Mouse (Mus musculus) gastrocnemius, postnatal 10 days (tissue): ENCODE measurements around the gene Traf4. TPM values are rescaled to one million over a fixed set of nuclear protein-coding genes. Genes with fewer than 3 reads are reported as not detected.

Experiments used
- DNase-seq: peaks from one replicate; pipeline ENCODE4 v3.0.0; 2021; ENCODE audit warnings: mixed read lengths
- total RNA-seq, 2 experiments: library from RNA; stranded (reverse); gene quantifications; 2 replicates each; pipeline ENCODE4 v1.2.3; 2021

Traf4 gene
- total RNA-seq, 2 experiments from 2014 or later, result 15.7 to 22.6 TPM

- DNase-seq, result no peak
Observed at GRCm38 (mm10) chr11:78167257-78167959, 2.0 kb upstream of the Traf4 start.

DNA sequence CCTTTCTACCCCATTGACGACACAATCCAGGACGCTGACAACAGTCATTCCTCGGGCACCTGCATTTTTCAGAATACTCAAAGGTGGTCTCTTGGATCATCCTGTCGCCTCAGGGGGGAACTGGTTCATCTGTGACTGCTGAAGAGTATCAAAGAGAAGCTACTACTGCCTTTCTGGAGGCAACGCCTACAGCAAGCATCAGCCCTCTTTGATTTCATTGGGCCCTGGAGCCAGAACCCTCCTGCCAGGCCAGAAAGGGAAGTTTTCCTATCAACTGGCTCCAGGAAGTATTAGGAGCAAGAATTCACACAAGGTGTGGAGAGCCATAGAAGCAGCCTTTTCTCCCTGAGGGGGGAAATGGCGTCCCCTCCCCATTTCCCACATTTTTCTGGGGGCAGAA lies 1.3 kb upstream of the Traf4 start:
- DNase-seq, result no peak

- no peak for DNase-seq
Observed at GRCm38 (mm10) chr11:78166161-78166560, 772 bp upstream of the Traf4 start.

- DNase-seq, result peak; percentile 65
Observed at GRCm38 (mm10) chr11:78165761-78166109, 346 bp upstream of the Traf4 start.

- no peak for DNase-seq
Observed at GRCm38 (mm10) chr11:78164604-78164923, 825 bp downstream of the Traf4 start.

DNA sequence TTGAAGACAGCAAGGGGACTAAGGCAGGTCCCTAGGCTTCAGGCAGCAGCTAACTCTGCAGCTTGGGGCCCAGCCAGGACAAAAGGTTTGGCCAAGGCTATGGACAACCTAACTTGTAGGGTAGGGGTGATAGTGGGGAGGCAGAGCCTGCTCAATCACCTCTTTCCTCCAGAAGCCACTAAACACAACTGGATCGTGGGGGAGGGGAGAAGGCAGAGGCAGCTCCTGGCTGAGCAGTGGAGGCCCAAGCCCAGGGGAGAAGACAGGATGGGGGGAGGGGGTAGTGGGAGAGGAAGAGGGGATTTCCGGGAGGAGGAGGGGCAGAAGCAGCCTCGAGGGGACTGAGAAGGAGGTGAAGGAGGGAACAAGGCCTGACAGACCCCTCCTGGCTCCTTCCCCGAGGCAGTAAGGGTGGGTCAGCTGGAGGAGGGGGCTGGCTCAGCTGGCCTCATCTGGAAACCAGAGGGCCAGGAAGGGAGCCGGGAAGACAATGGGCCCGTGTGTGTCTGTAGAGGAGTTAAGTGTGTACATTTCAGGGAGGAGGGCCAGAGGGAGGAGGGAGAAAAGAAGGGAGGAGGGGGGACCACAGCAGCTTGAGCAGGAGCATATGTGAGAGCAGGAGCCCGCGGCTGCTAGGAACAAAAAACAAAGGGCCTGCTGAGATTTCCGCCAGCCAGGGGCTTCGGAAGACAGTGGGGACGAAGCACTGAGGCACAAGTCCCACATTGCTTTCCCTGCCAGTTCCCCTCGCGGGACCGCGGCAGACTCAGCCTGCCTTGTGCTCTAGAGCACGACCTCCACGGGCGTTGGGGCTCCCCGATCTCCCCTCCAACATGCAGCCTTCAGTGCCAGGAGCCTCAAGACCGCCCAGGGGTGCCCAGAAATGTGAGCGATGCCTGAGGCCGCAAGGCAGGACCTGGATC lies 1.4 kb downstream of the Traf4 start:
- DNase-seq, result peak; percentile 67

- no peak for DNase-seq
Observed at GRCm38 (mm10) chr11:78163045-78163444, 2.3 kb downstream of the Traf4 start.

- peak; percentile 77 for DNase-seq
Observed at GRCm38 (mm10) chr11:78162504-78162903, 2.9 kb downstream of the Traf4 start.

DNA sequence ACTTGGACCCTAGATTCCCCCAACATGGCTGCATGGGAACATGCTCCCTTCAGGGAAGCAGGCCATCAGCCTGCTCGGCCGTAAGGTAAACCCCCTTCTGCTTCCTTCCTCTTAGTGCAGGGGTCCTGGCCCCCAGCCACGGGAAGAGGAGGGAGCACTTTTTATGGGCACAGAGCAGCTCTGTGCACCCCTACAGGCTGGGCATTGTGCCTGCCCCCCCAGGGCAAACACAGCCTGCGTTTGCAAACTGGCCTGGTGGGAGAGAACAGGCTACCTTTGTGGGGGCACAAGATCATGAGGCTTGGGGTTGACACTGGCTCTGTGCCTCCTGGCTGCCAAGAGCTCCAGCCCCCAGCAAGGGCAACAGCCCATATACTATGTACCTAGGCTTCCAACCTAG lies 3.4 kb downstream of the Traf4 start:
- DNase-seq, result no peak

DNA sequence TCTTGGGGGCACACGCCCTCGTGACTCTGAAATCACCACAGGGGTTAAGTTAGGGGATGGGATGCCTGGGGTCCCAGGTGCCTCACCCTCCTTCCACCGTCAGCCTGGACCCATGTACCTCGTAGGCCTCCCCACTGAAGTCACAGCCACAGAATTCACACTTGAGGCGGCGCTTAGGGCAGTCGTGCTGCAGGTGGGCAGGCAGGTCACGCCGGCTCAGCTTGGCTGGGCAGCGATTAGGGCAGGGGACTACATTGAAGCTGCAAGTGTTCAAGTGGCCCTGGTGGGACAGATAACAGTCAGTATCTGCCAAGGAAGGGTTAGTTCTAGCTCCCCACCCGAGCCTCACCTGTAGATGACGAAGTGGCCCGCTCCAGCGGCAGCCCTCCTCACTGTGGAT lies 4.2 kb downstream of the Traf4 start:
- DNase-seq, result no peak

DNA sequence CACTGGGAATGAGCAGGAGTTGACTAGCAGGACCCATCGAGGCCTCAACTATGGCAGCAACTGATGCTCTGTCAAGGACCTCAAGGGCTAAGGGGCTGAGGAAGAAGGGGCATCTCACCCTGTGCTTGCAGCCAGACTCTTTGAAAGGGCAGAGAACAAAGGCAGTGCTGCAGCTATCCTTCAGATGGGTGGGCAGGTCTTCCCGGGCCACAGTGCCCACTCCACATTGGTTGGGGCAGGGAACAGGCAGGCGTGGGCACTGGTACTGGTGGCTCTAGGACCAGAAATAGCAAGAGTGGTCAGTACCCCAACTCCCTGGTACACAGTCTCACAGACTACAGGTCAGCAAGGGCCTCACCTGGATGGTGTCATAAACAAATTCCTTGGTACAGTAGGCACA lies 4.7 kb downstream of the Traf4 start:
- no peak for DNase-seq

- DNase-seq, result no peak
Observed at GRCm38 (mm10) chr11:78160171-78160570, 5.2 kb downstream of the Traf4 start.

DNA sequence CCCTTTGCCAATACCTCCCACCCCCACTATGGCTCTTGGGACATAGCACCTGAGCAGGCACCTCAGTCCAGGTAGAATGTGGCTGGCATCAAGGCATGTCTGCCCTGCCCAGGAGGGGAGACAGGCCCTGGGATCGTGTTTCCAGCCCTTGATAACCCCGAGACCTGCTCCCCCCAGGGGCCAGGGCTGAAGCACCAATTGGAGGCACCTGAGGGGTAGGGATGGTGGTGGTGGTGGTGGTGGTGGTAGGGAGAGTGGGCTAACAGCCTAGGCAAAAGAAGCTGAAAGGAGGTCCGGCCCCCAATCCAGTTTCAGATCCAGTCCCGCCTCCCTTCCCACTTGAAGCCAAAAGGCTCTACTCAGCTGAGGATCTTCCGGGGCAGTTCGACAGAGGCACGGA lies 5.8 kb downstream of the Traf4 start:
- no peak for DNase-seq

DNA sequence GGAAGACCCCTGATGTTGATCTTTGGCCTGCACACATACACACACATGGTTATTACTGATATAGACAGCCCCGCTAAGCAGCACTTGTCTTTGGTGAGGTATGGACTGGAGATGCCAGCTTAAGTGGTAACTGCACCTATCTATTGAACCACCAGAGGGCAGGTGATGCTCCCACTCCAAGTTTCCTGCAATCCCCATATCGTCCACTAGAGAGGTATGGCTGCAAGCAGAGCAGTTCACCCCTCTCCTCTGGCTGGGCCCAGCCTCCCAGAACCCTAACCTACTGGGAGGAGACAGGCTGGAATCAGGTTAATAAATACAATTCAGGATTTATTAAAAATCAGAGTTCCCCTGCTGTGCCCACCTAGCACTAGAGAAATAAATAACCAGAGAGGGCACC lies 6.3 kb downstream of the Traf4 start:
- DNase-seq, result peak; percentile 64

- DNase-seq, result no peak
Observed at GRCm38 (mm10) chr11:78156156-78156699, 9.2 kb downstream of the Traf4 start.

DNA sequence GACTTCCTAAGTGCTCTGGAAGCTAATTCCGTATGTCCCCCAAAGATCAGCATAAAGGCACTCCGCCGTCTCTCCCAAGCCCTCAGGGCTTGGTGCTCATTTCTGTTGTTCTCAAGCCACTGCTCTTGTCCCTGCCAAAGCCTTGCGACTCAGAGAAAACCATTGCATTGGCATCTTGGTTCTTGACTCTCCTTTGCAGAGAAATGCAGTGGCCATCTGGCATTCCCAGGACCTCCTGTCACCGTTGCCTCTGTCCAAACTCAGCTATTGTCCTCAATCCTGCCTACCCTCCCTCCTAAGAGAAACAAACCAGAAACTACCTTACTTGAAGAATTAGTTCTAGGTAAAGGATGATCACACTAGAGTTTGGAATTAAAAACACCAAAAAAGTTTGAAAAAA lies 9.7 kb downstream of the Traf4 start:
- DNase-seq, result no peak

- DNase-seq, result no peak
Observed at GRCm38 (mm10) chr11:78153778-78154177, 11.6 kb downstream of the Traf4 start.

DNA sequence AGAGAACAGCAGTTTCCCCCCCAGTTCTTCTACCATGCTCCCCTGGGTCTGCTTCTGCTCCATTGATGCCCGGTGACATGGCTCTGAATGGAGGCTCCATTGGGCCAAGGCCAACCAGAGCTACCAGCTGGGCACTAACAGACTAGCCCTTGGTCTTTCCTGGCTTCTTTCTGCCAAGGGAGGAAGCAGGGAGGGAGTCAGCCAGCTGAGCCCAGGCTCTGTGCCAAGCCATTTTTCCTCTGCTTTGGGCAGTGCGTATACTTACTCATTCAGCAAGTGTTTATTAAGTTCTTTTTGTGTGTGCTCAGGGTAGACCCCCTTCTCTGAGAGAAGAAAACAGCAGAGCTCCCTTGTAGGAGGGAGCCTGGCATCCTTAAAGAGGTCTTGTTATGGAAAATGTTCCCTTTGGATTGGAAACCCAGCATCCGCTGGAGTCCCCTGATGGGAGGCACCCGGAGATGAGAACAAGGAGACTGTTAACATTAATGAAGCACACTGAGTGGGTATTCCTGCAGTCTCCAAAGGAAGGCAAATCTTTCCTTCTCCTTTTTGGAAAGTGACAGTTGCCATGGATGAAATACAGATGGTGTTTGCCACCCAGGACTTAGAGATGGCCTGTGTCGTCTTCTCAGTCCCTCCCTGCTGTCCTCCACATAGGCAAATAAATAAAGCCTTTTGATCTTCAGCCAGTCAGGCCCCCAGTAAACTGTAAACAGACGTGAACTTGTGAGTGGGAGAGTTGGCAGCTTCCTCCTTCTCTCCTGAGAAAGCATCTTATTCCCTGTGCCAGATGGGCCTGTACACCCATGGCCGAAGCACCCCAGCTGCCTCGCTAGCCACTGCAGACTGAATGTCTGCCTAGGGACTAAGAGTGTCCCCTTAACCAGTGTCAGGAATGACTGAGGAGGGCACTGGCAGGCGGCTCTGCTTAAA lies 12.8 kb downstream of the Traf4 start:
- peak; percentile 75 for DNase-seq

- DNase-seq, result no peak
Observed at GRCm38 (mm10) chr11:78151161-78151560, 14.2 kb downstream of the Traf4 start.

GRCm38 (mm10) chr11:78146707-78147543 lies 18.5 kb downstream of the Traf4 start:
- no peak for DNase-seq

- no peak for DNase-seq
Observed at GRCm38 (mm10) chr11:78146168-78146567, 19.2 kb downstream of the Traf4 start.
